Mouse (Mus musculus): ENCODE measurements at regions not wholly inside any gene's neighbourhood (a gene's known extent, or its start where the extent isn't known, plus 50 kb on each side); places are given as distances from the start of the nearest gene placed in this dataset.

- TF ChIP-seq CTCF (IDR thresholded peaks at IDR 0.05; ENCODE audit: control insufficient read depth, insufficient read depth, insufficient read length), result no peak
- no peak for TF ChIP-seq MAX (IDR thresholded peaks at IDR 0.05)
Observed at GRCm38 (mm10) chr17:45789777-45790176, 56.1 kb upstream of the 1600014C23Rik start.
